Mouse (Mus musculus) ovary, postnatal 14 days (tissue): ENCODE results near the gene Pde4c.

Experiments used
- DNase-seq: peaks from one replicate; pipeline ENCODE4 v3.0.0; 2022; ENCODE audit warnings: low spot score

Gene Pde4c

GRCm38 (mm10) chr8:70697366-70698250 is 25.9 kb upstream of the Pde4c start:
- DNase-seq = no peak

DNA sequence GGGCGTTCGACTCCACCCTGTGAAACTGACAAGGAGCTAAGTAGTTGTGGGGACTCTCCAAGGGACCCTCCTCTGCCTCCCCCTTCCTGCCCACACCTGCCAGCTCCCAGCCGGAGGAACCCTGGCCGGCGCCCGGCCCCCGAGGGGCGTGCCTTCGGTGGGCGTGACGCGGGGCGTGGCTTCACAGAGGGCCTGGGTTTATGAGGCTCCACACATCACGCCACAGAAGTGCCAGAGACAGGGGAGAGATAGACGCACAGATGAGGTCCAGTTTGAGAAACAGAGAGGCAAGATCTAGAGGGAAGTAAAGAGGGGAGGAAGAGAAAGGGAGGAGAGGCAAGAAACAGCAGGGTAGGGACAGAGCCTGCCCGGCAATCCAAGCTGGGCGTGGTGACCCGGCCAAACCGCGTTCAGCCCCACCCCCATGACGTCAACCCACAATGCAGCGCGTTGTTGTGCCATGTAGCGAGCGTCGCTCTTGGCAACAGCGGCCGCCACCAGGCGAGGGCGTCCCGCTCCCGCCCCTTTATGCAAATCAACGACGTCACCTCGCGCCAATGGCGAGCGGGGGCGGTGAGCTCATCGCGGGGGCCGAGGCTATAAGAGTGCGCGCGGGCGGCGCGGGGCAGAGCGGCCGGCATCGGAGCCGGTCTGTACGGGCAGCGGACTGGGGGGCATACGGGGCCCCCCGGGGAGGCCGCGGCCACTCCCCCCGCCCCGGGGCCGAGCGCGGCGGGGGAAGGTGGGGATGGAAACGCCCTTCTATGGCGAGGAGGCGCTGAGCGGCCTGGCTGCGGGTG is 25.0 kb upstream of the Pde4c start, which contains the start of gene Jund:
Jund (plus strand) TSS at position 640 of the 800 bp plus-strand sequence.
- DNase-seq = peak; percentile 99

DNA sequence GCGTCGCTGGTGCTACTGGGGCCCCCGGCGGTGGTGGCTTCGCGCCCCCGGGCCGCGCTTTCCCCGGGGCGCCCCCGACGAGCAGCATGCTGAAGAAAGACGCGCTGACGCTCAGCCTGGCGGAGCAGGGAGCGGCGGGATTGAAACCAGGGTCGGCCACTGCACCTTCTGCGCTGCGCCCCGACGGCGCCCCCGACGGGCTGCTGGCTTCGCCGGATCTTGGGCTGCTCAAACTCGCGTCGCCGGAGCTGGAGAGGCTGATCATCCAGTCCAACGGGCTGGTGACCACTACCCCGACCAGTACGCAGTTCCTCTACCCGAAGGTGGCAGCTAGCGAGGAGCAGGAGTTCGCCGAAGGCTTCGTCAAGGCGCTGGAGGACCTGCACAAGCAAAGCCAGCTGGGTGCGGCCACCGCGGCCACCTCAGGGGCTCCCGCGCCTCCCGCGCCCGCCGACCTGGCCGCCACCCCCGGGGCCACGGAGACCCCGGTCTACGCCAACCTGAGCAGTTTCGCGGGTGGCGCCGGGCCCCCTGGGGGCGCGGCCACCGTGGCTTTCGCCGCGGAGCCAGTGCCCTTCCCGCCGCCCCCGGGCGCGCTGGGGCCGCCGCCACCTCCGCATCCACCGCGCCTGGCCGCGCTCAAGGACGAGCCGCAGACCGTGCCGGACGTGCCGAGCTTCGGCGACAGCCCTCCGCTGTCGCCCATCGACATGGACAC is 24.2 kb upstream of the Pde4c start:
- DNase-seq = no peak

DNA sequence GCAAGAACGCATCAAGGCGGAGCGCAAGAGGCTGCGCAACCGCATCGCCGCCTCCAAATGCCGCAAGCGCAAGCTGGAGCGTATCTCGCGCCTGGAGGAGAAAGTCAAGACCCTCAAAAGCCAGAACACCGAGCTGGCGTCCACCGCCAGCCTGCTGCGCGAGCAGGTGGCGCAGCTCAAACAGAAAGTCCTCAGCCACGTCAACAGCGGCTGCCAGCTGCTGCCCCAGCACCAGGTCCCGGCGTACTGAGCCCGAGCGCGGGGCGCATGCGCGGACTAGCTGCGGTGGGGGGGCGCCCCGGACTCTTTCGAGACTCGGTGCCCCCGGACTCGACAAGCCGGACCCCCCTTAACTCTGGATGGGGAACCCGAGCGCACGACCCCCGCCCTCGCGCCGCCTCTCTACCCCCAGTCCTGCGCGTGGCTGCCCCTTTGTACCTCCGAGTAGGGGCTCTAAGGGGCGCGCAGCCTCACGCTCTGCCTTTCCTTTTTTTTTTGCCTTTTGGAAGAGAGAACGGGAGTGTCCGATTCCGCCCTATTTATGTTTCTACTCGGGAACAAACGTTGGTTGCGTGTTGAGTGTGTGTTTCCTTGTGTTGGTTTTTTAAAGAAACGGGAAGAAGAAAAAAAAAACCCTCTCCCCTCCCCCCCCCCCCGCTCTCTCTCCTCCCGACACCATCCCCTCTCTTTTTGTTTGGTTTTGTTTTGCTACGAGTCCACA is 23.5 kb upstream of the Pde4c start:
- peak; percentile 67 for DNase-seq

DNA sequence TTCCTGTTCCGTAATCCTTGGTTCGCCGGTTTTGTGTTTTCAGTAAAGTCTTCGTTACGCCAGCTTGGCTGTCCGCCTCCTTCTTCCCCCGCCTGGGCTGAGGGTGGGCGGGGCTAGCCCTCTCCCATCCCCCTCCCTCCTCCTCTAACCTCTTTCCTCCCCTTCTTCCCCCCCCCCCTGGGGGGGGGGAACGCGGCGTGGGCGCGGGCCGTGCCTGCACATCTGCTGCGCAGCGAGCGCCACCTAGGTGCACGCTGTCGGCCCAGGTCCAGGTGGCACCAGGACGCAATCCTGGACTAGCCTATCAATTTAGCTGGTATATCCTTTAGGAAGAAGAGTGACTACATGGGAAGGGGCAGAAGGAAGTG is 23.0 kb upstream of the Pde4c start:
- DNase-seq = peak; percentile 78

DNA sequence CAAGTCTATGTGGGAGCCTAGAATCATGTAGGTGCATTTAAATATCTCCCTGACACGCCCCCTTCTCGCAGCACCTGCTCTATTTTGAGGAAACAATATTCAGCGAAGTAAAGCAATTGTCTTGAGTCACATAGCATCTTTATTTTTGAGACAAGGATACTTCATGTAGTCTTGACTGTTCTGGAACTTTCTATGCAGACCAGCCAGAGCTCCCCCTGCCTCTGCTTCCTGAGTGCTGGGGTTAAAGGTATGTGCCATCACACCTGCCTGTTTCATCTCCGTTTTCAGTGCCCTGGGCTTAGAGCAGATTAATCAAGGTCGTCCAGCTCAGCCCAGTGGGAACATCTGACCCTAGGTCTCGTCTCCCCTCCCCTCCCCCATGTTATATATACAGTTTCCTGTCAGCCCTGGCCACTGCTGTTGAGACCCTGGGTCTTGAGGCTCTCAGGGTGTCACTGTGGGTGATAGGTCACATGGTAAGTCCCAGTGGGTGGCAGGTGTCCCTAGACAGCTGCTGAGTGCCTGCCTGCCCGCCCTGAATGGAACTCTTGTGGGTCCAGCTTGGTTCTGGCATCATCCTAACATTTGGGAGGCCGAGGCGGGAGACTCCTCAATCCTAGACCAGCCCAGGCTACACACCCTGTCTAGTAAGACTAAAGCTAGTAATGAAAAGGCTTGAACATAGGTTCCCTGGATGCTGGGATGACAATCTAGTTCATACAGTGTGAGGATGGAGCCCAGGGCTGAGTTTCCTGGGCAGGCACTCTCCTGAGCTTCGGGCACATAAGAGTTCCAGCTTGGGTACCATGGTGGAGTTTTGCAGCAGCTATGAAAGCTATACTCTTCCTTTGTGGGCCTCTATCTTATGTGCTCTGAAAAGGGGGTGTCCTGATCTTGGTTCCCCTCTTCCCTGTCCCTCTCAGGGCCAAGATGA is 22.2 kb upstream of the Pde4c start:
- DNase-seq = no peak

- DNase-seq = no peak
Measured at GRCm38 (mm10) chr8:70701982-70702841, 21.3 kb upstream of the Pde4c start.

GRCm38 (mm10) chr8:70702842-70703182 is 20.7 kb upstream of the Pde4c start:
- peak; percentile 57 for DNase-seq

- no peak for DNase-seq
Measured at GRCm38 (mm10) chr8:70703287-70703686, 20.2 kb upstream of the Pde4c start, which contains the start of gene Iqcn. TSS of gene Iqcn (plus strand) at chr8:70703457.

- DNase-seq = no peak
Measured at GRCm38 (mm10) chr8:70708281-70708680, 15.2 kb upstream of the Pde4c start.

GRCm38 (mm10) chr8:70709794-70710193 is 13.7 kb upstream of the Pde4c start:
- DNase-seq = no peak

- DNase-seq = no peak
Measured at GRCm38 (mm10) chr8:70710296-70710695, 13.2 kb upstream of the Pde4c start.

- no peak for DNase-seq
Measured at GRCm38 (mm10) chr8:70711041-70711440, 12.5 kb upstream of the Pde4c start.

GRCm38 (mm10) chr8:70713991-70714390 is 9.5 kb upstream of the Pde4c start:
- DNase-seq = no peak

DNA sequence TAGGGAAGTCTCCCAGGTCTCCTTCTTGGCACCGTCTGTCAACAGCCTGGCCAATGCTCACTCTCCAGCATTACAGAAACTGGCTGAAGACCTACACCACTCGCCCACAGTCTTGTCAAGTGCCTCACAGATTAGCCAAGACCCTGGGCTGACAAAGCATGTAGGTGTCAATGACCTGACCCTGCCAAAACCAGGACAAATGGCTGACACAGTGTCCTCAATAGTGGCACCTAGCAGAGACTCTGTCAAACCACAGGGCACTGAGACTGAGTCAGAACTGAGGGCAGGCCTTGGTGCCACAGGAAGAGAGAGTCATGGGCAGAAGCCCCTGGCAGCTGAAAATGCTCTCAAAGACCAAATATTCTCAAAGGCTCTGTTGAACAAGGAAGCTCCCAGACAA is 8.4 kb upstream of the Pde4c start:
- no peak for DNase-seq

GRCm38 (mm10) chr8:70716521-70717400 is 6.8 kb upstream of the Pde4c start:
- DNase-seq = no peak

GRCm38 (mm10) chr8:70718297-70718696 is 5.2 kb upstream of the Pde4c start, which contains the start of gene Gm3336:
TSS of gene Gm3336 (plus strand) at chr8:70718543.
- no peak for DNase-seq

GRCm38 (mm10) chr8:70719796-70720270 is 3.7 kb upstream of the Pde4c start:
- no peak for DNase-seq
